ENCODE assay signal across 24 mouse cellular contexts in the genomic region with DNA sequence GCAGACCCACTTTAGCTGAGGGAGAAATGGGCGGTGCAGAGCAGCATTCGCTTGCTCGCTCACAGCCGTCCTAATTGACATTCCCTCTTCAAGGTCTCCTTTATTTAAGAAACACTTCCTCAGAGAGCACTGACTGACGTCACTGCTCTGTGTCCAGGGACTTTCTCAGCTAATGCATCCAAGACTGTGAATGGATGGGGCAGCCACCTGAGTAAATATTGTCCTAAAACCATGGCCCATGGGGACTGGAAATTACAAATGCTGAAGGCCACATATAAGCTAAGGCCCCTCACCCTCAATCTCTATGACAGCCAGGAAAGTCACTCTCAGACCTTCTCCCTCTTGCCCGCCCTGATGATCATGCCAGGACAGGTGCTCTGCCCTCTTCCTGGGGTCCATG. TPM values are rescaled to one million over a fixed set of nuclear protein-coding genes. Genes with fewer than 3 reads are reported as not detected.
A peak's percentile ranks its signal among the peaks of the same experiment; 100 is the strongest.
DNase-seq lines count a peak whose midpoint lies in the region; ATAC-seq and TF ChIP-seq lines count a peak whose summit lies in the region.
"Had no signal": no experiment of that assay in that cellular context is flagged by ENCODE, and none has a peak within 500 bp of the region (broad histone marks: within the 10 kb centered on the region; RNA-seq: fewer than 3 reads in every experiment).

No protein-coding gene starts in this region.

- 45% methylated on average over 6 of the region's 6 CpGs for WGBS in lung, embryonic 14.5 days
- WGBS in thymus, adult 2 months = 97% methylated on average over 6 of the region's 6 CpGs

- DNase-seq in embryo, embryonic 11 days = peak; percentile 40
- DNase-seq in embryo, embryonic 9.5 days (ENCODE audit: extremely low spot score) = no peak
- peak; percentile 39 for DNase-seq in lung, embryonic 14.5 days
- no peak for DNase-seq in lung, postnatal 36 days
- peak; percentile 35 for DNase-seq in ZHBTc4 (ENCODE audit: low read depth, low spot score)
- DNase-seq in mesoderm, embryonic 11.5 days (ENCODE audit: low read depth, low spot score) = peak; percentile 50
- DNase-seq in thymus, adult 2 months = no peak
- DNase-seq: adrenal gland, postnatal 14 days; cerebellum, adult 11-12 months; cerebellum, postnatal 25 days; gastrocnemius, postnatal 14 days; heart, postnatal 4 days; lung, postnatal 4 days; thymus, postnatal 25 days had no signal

- no peak overlapping the region for H3K4me2 ChIP-seq in lung, embryonic 14.5 days
- H3K4me2 ChIP-seq: embryonic facial prominence, embryonic 13.5 days; heart, embryonic 15.5 days; liver, embryonic 15.5 days had no signal

- H3K9ac ChIP-seq in lung, embryonic 14.5 days = no peak overlapping the region
- H3K9ac ChIP-seq: embryonic facial prominence, embryonic 13.5 days; heart, embryonic 15.5 days; liver, embryonic 15.5 days had no signal

- H3K36me3 ChIP-seq in lung, embryonic 14.5 days (ENCODE audit: insufficient read depth) = no peaks in the 10 kb centered on the region
- no peaks in the 10 kb centered on the region for H3K36me3 ChIP-seq in thymus, adult 2 months (ENCODE audit: control insufficient read depth, insufficient read depth, low read length)
- H3K36me3 ChIP-seq: embryonic facial prominence, embryonic 13.5 days; heart, embryonic 15.5 days; liver, embryonic 15.5 days had no signal

- no peaks in the 10 kb centered on the region for H3K9me3 ChIP-seq in lung, embryonic 14.5 days (ENCODE audit: low read depth, low read length)
- H3K9me3 ChIP-seq: embryonic facial prominence, embryonic 13.5 days; heart, embryonic 15.5 days; liver, embryonic 15.5 days had no signal

- no peak for TF ChIP-seq CTCF in lung, embryonic 14.5 days (IDR thresholded peaks at IDR 0.05; ENCODE audit: low read depth)
- no peak for TF ChIP-seq CTCF in thymus, adult 2 months (IDR thresholded peaks at IDR 0.05; ENCODE audit: borderline replicate concordance, control insufficient read depth, extremely low read depth, insufficient read depth, low read length, poor library complexity)

- peak; percentile 58; the same call in 1 of the 2 replicates for ATAC-seq in lung, embryonic 14.5 days (ENCODE audit: insufficient read depth)
- ATAC-seq: activated CD4-positive, CD25-positive, alpha-beta regulatory T cell, adult 4 months; CD4-positive, CD25-positive, alpha-beta regulatory T cell, adult 4 months; Patski had no signal

- no peaks in the 10 kb centered on the region for H3K4me1 ChIP-seq in lung, embryonic 14.5 days (ENCODE audit: insufficient read depth)
- H3K4me1 ChIP-seq in thymus, adult 2 months (replicated peaks; ENCODE audit: control insufficient read depth, insufficient read depth, low read length) = no peaks in the 10 kb centered on the region
- H3K4me1 ChIP-seq: embryonic facial prominence, embryonic 13.5 days; heart, embryonic 15.5 days; liver, embryonic 15.5 days had no signal

- no peak overlapping the region for H3K4me3 ChIP-seq in lung, embryonic 14.5 days (ENCODE audit: low read depth, low read length)
- H3K4me3 ChIP-seq in thymus, adult 2 months (ENCODE audit: control insufficient read depth, insufficient read depth, low read length) = no peak overlapping the region
- H3K4me3 ChIP-seq: embryonic facial prominence, embryonic 13.5 days; heart, embryonic 15.5 days; liver, embryonic 15.5 days had no signal

- no peak overlapping the region; the same call in 1 of the 2 replicates for H3K27ac ChIP-seq in lung, embryonic 14.5 days (ENCODE audit: low read depth)
- H3K27ac ChIP-seq in thymus, adult 2 months (ENCODE audit: control insufficient read depth, insufficient read depth, low read length) = no peak overlapping the region
- H3K27ac ChIP-seq: embryonic facial prominence, embryonic 13.5 days; heart, embryonic 15.5 days; kidney, postnatal 0 days; liver, embryonic 15.5 days had no signal

- no peak for TF ChIP-seq POLR2A in thymus, adult 2 months (IDR thresholded peaks at IDR 0.05; ENCODE audit: control insufficient read depth, extremely low read depth, insufficient read depth, low read length, poor library complexity)

- H3K27me3 ChIP-seq in lung, embryonic 14.5 days (ENCODE audit: insufficient read depth, low read length) = no peaks in the 10 kb centered on the region
- H3K27me3 ChIP-seq in thymus, adult 2 months (ENCODE audit: control insufficient read depth, insufficient read depth, low read length) = no peaks in the 10 kb centered on the region
- H3K27me3 ChIP-seq: embryonic facial prominence, embryonic 13.5 days; heart, embryonic 15.5 days; liver, embryonic 15.5 days; Patski had no signal

RNA-seq across cellular contexts. Expression of a gene that starts 23.6 kb away (rescaled TPM):
- not detected in 2 replicates for polyA plus RNA-seq in lung, embryonic 14.5 days (2014; fragmentation: Nextera tagmentation; extraction: Ambion mirVana)
- not detected in 2 replicates for polyA plus RNA-seq in thymus, adult 2 months (2012; rRNA removed)
- polyA plus RNA-seq: activated CD4-positive, CD25-positive, alpha-beta regulatory T cell, adult 4 months; CD4-positive, CD25-positive, alpha-beta regulatory T cell, adult 4 months; embryonic facial prominence, embryonic 13.5 days; heart, embryonic 15.5 days; kidney, postnatal 0 days; limb, embryonic 14.5 days; liver, embryonic 15.5 days; neural tube, embryonic 11.5 days; Patski; testis, adult 2 months had no signal

Comparison
In these comparisons a context has a peak if more than half of its experiments do, and no peak if none do; other contexts are left out.
1. DNase-seq: peak in embryo, embryonic 11 days (single experiment), lung, embryonic 14.5 days (single experiment), ZHBTc4 (single experiment) and mesoderm, embryonic 11.5 days (single experiment); none in embryo, embryonic 9.5 days (single experiment), lung, postnatal 36 days (single experiment) and thymus, adult 2 months (single experiment).